Comparison of ENCODE assay signal across 14 mouse cellular contexts in genomic region chr4:145244676-145245075, GRCm38 (mm10).
"Had no signal": no experiment of that assay in that cellular context is flagged by ENCODE, and none has a peak within 500 bp of the region (broad histone marks: within the 10 kb centered on the region; RNA-seq: fewer than 3 reads in every experiment).

No protein-coding gene starts in this region.

- ATAC-seq: intestine, embryonic 15.5 days had no signal

- DNase-seq: kidney, adult 2 months; kidney, postnatal 14 days; layer of hippocampus, adult 9-11 months; layer of hippocampus, postnatal 36 days; lung, embryonic 14.5 days; lung, postnatal 10 days; lung, postnatal 4 days; midbrain, embryonic 14.5 days; retina, postnatal 1 day; thymus, postnatal 36 days had no signal

- H3K4me1 ChIP-seq: intestine, embryonic 15.5 days had no signal

- H3K9me3 ChIP-seq: intestine, embryonic 15.5 days; kidney, embryonic 15.5 days; limb, embryonic 15.5 days; neural tube, embryonic 13.5 days had no signal

- H3K4me2 ChIP-seq: intestine, embryonic 15.5 days; kidney, embryonic 15.5 days; limb, embryonic 15.5 days; lung, embryonic 14.5 days had no signal

- H3K4me3 ChIP-seq: intestine, embryonic 15.5 days; limb, embryonic 15.5 days; neural tube, embryonic 13.5 days had no signal

- H3K9ac ChIP-seq: intestine, embryonic 15.5 days; kidney, embryonic 15.5 days; limb, embryonic 15.5 days; lung, embryonic 14.5 days; neural tube, embryonic 13.5 days had no signal

- H3K27ac ChIP-seq: intestine, embryonic 15.5 days; kidney, embryonic 15.5 days; limb, embryonic 15.5 days; neural tube, embryonic 13.5 days had no signal

- H3K27me3 ChIP-seq: intestine, embryonic 15.5 days had no signal

- H3K36me3 ChIP-seq: intestine, embryonic 15.5 days; kidney, embryonic 15.5 days; limb, embryonic 15.5 days; neural tube, embryonic 13.5 days had no signal
